ENCODE assay signal across 10 mouse cellular contexts in genomic region chr10:110477689-110478314, GRCm38 (mm10). TPM values are rescaled to one million over a fixed set of nuclear protein-coding genes. Genes with fewer than 3 reads are reported as not detected.
A peak's percentile ranks its signal among the peaks of the same experiment; 100 is the strongest.
DNase-seq lines count a peak whose midpoint lies in the region; ATAC-seq and TF ChIP-seq lines count a peak whose summit lies in the region.
"Had no signal": no experiment of that assay in that cellular context is flagged by ENCODE, and none has a peak within 500 bp of the region (broad histone marks: within the 10 kb centered on the region; RNA-seq: fewer than 3 reads in every experiment).

No protein-coding gene starts in this region.

- 63% methylated on average over 11 of the region's 11 CpGs for WGBS in heart, embryonic 13.5 days
- 71% methylated on average over 11 of the region's 11 CpGs for WGBS in heart, embryonic 11.5 days (ENCODE audit: insufficient replicate concordance)
- WGBS in forebrain, embryonic 15.5 days, result 28% methylated on average over 11 of the region's 11 CpGs
- WGBS in liver, postnatal 0 days (ENCODE audit: insufficient replicate concordance), result 70% methylated on average over 11 of the region's 11 CpGs

- no peak overlapping the region for H3K9ac ChIP-seq in heart, embryonic 13.5 days
- H3K9ac ChIP-seq in heart, embryonic 11.5 days (ENCODE audit: low read depth, low read length), result no peak overlapping the region
- H3K9ac ChIP-seq in forebrain, embryonic 15.5 days (replicated peaks), result no peak overlapping the region
- no peak overlapping the region for H3K9ac ChIP-seq in liver, postnatal 0 days (replicated peaks)

- no peaks in the 10 kb centered on the region for H3K9me3 ChIP-seq in heart, embryonic 13.5 days
- H3K9me3 ChIP-seq in heart, embryonic 11.5 days (replicated peaks; ENCODE audit: control insufficient read depth, low read length), result no peaks in the 10 kb centered on the region
- no peaks in the 10 kb centered on the region for H3K9me3 ChIP-seq in forebrain, embryonic 15.5 days
- H3K9me3 ChIP-seq in liver, postnatal 0 days (ENCODE audit: low read length), result no peaks in the 10 kb centered on the region

- peak overlapping the region; percentile 22; the same call in 1 of the 2 replicates for H3K4me2 ChIP-seq in heart, embryonic 13.5 days
- H3K4me2 ChIP-seq in heart, embryonic 11.5 days, result no peak overlapping the region
- peak overlapping the region; percentile 28 for H3K4me2 ChIP-seq in forebrain, embryonic 15.5 days (replicated peaks)
- no peak overlapping the region for H3K4me2 ChIP-seq in liver, postnatal 0 days (ENCODE audit: low read depth, low read length)

- peak; percentile 30 for DNase-seq in left cerebral cortex, postnatal 4 days
- DNase-seq in retina, postnatal 1 day, result peak; percentile 75
- no peak for DNase-seq in spleen, postnatal 36 days (ENCODE audit: low spot score in 2 of 2)
- no peak for DNase-seq in cerebellum, adult 11-12 months
- DNase-seq in liver, postnatal 0 days, result no peak
- DNase-seq: cerebellum, adult 11 months; heart, postnatal 4 days had no signal

- H3K27ac ChIP-seq in heart, embryonic 13.5 days (replicated peaks), result no peak overlapping the region
- no peak overlapping the region for H3K27ac ChIP-seq in heart, embryonic 11.5 days (ENCODE audit: low read depth, low read length)
- H3K27ac ChIP-seq in forebrain, embryonic 15.5 days (replicated peaks), result no peak overlapping the region
- no peak overlapping the region for H3K27ac ChIP-seq in liver, postnatal 0 days (ENCODE audit: low read depth)

- H3K36me3 ChIP-seq in heart, embryonic 13.5 days, result no peaks in the 10 kb centered on the region
- no peaks in the 10 kb centered on the region for H3K36me3 ChIP-seq in heart, embryonic 11.5 days (ENCODE audit: control insufficient read depth, insufficient read depth, low read length)
- H3K36me3 ChIP-seq in forebrain, embryonic 15.5 days, result no peaks in the 10 kb centered on the region
- no peaks in the 10 kb centered on the region for H3K36me3 ChIP-seq in liver, postnatal 0 days (replicated peaks; ENCODE audit: insufficient read depth, low read length)

- no peak for ATAC-seq in heart, embryonic 13.5 days (ENCODE audit: extremely low read depth, insufficient number of reproducible peaks, low FRiP score, low TSS enrichment)
- ATAC-seq in heart, embryonic 11.5 days (replicated peaks; ENCODE audit: insufficient number of reproducible peaks, low FRiP score, low TSS enrichment), result no peak
- peak; percentile 73 for ATAC-seq in forebrain, embryonic 15.5 days (replicated peaks)
- ATAC-seq in liver, postnatal 0 days, result no peak

- intact Hi-C loops in left cerebral cortex, postnatal 4 days (cut with DNase I), result no loop called here

- H3K27me3 ChIP-seq in heart, embryonic 13.5 days (replicated peaks), result no peaks in the 10 kb centered on the region
- H3K27me3 ChIP-seq in heart, embryonic 11.5 days (ENCODE audit: control insufficient read depth, insufficient read depth, low read length), result no peaks in the 10 kb centered on the region
- H3K27me3 ChIP-seq in forebrain, embryonic 15.5 days, result no peaks in the 10 kb centered on the region
- H3K27me3 ChIP-seq in liver, postnatal 0 days (ENCODE audit: insufficient read depth, low read length), result no peaks in the 10 kb centered on the region

- H3K4me3 ChIP-seq in heart, embryonic 13.5 days, result no peak overlapping the region
- H3K4me3 ChIP-seq in heart, embryonic 11.5 days (ENCODE audit: low read depth, low read length), result no peak overlapping the region
- no peak overlapping the region for H3K4me3 ChIP-seq in forebrain, embryonic 15.5 days
- H3K4me3 ChIP-seq in liver, postnatal 0 days (ENCODE audit: low read depth, low read length), result no peak overlapping the region

- no peaks in the 10 kb centered on the region for H3K4me1 ChIP-seq in heart, embryonic 13.5 days
- no peaks in the 10 kb centered on the region for H3K4me1 ChIP-seq in heart, embryonic 11.5 days (ENCODE audit: control insufficient read depth, insufficient read depth, low read length)
- H3K4me1 ChIP-seq in forebrain, embryonic 15.5 days, result peaks cover 7% of the 10 kb centered on the region
- H3K4me1 ChIP-seq in liver, postnatal 0 days (ENCODE audit: insufficient read depth), result no peaks in the 10 kb centered on the region

- no peak for TF ChIP-seq EP300 in liver, postnatal 0 days (IDR thresholded peaks at IDR 0.05; ENCODE audit: low read depth)

- no peak for TF ChIP-seq CTCF in liver, postnatal 0 days (IDR thresholded peaks at IDR 0.05; ENCODE audit: low read depth)

RNA-seq across cellular contexts. Expression of gene Nav3, which starts 21.8 kb away (rescaled TPM):
- polyA plus RNA-seq in heart, embryonic 13.5 days (2015; fragmentation: Nextera tagmentation; extraction: Ambion mirVana), result 1.8 TPM in 2 replicates
- 1.4 and 1.9 TPM in 2 replicates for polyA plus RNA-seq in heart, embryonic 11.5 days (2014; fragmentation: Nextera tagmentation; extraction: Ambion mirVana)
- 28.3 and 29.5 TPM in 2 replicates for polyA plus RNA-seq in forebrain, embryonic 15.5 days (2015; fragmentation: Nextera tagmentation; extraction: Ambion mirVana)
- 100 to 1,000 TPM; 140 to 152 TPM for total RNA-seq in left cerebral cortex, postnatal 4 days (2021)
- 0.04 and 0.12 TPM in 2 replicates for polyA plus RNA-seq in liver, postnatal 0 days (2015; fragmentation: Nextera tagmentation; extraction: Ambion mirVana)

Comparison
In these comparisons a context has a peak if more than half of its experiments do, and no peak if none do; other contexts are left out.
1. H3K4me2 ChIP-seq: peak in heart, embryonic 13.5 days (single experiment) and forebrain, embryonic 15.5 days (single experiment); none in heart, embryonic 11.5 days (single experiment) and liver, postnatal 0 days (single experiment).
2. DNase-seq: peak in left cerebral cortex, postnatal 4 days (single experiment) and retina, postnatal 1 day (single experiment); none in spleen, postnatal 36 days (0 of 2), cerebellum, adult 11-12 months (single experiment) and liver, postnatal 0 days (single experiment).
3. RNA of gene Nav3, which starts 21.8 kb away (polyA plus RNA-seq): 28.3 to 29.5 TPM in forebrain, embryonic 15.5 days; 1.4 to 1.9 TPM in heart, embryonic 11.5 days, 1.8 TPM in heart, embryonic 13.5 days and 0.04 to 0.12 TPM in liver, postnatal 0 days; every median in the first group is over 10 times any median in the second.